Mouse (Mus musculus) neural tube, embryonic 15.5 days (tissue): Measurements from ENCODE around the gene Zfp445. TPM values are rescaled to one million over a fixed set of nuclear protein-coding genes. Genes with fewer than 3 reads are reported as not detected.
A peak's percentile ranks its signal among the peaks of the same experiment; 100 is the strongest.

Experiments used
- ATAC-seq: fragments of 200-750 bp; cut with Nextera tagmentation; 2 replicates; pipeline ENCODE4 v1.8.0; 2017; ENCODE audit warnings: mild to moderate bottlenecking, moderate TSS enrichment, moderate library complexity; ENCODE audit not compliant: low FRiP score
- H3K27ac ChIP-seq: fragments of 300-500 bp; sonication (generic); replicated peaks from 2 replicates; pipeline ENCODE4 v1.5.1; 2015; ENCODE audit warnings: mild to moderate bottlenecking, inconsistent platforms
- H3K27me3 ChIP-seq: fragments of 300-500 bp; sonication (generic); replicated peaks from 2 replicates; pipeline ENCODE4 v1.6.1; 2015; ENCODE audit warnings: inconsistent platforms
- H3K36me3 ChIP-seq: fragments of 300-500 bp; sonication (generic); 2 replicates; pipeline ENCODE4 v1.6.1; 2015; ENCODE audit warnings: inconsistent platforms
- H3K4me1 ChIP-seq: fragments of 300-500 bp; sonication (generic); 2 replicates; pipeline ENCODE4 v1.6.1; 2015; ENCODE audit warnings: inconsistent platforms
- H3K4me2 ChIP-seq: fragments of 300-500 bp; sonication (generic); 2 replicates; pipeline ENCODE4 v1.6.1; 2015; ENCODE audit warnings: inconsistent platforms, mild to moderate bottlenecking, moderate library complexity
- H3K4me3 ChIP-seq: fragments of 300-500 bp; sonication (generic); replicated peaks from 2 replicates; pipeline ENCODE4 v1.5.1; 2015; ENCODE audit warnings: mild to moderate bottlenecking, inconsistent platforms
- H3K9ac ChIP-seq: fragments of 300-500 bp; sonication (generic); replicated peaks from 2 replicates; pipeline ENCODE4 v1.6.1; 2015; ENCODE audit warnings: mild to moderate bottlenecking, inconsistent platforms
- H3K9me3 ChIP-seq: fragments of 300-500 bp; sonication (generic); replicated peaks from 2 replicates; pipeline ENCODE4 v1.6.1; 2016; ENCODE audit warnings: inconsistent platforms
- WGBS: fragments of 180-500 bp; shearing (Covaris S2); methylation state at CpG from one replicate; pipeline ENCODE4 v1.1.7; 2015; ENCODE audit warnings: mixed read lengths; 5-methylcytosine and 5-hydroxymethylcytosine counted together
- polyA plus RNA-seq: library from polyadenylated mRNA; unstranded; fragments of >200 nt; fragmentation: Nextera tagmentation; extraction: Ambion mirVana; gene quantifications from 2 replicates; pipeline ENCODE4 v1.2.1, GENCODE M21; 2015

Gene Zfp445
- polyA plus RNA-seq, 1 experiment from 2014 or later = 96.7 TPM

DNA sequence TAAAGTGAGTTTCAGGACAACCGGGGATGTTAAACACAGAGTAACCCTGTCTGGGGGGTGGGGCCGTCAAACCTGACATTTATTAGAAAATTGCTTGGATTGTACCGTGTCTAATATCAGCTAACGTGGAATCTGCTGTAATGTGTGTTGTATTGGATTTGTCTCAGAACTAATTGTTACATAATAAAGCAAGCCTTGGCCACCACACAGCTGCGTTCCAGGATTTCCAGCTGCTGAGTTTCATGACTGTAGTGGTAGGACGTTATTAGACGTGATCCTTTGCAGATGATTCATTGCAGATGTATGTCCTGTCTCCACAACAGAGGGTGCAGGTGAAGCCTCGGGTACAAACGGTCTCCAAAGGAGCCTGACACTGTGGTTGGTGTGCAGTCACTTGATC is 29.7 kb downstream of the Zfp445 start:
- Histone ChIP-seq H3K9ac (no peak overlapping the region), H3K4me2 (no peak overlapping the region), H3K27me3 (no peaks in the 10 kb centered on the region), H3K4me3 (no peak overlapping the region), H3K9me3 (no peaks in the 10 kb centered on the region), H3K27ac (peak overlapping the region; percentile 56), H3K4me1 (peaks cover 10% of the 10 kb centered on the region), H3K36me3 (peaks cover 25% of the 10 kb centered on the region)
- ATAC-seq = no peak; the same call in 1 of the 2 replicates
- WGBS = 56% methylated on average over 9 of the region's 9 CpGs

DNA sequence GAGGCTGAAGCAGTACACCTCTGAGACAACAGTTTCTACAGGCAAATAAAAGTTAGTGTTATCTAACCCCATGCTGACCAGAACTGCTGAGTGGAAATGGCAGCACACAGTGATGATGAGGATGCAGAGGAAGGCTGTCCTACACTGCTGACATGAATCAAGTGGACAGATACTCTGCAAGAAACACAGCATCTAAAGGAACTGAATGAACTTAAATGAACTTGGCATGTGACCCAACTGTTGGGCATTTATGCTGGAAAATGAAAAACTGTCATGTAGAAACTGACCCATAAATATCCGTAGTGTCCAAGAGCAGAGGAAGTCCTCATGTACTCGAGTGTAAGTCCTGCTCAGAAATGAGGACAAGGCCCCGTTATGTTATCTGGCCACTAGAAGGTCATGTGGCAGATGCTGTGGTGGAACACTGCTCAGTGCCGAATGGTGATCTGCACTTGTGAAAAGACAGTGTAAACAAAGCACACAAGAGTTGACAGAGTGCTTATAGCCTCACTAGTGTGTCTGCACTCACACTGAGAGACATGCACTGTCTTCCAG is 35.9 kb downstream of the Zfp445 start:
- no peak overlapping the region for H3K4me3 ChIP-seq
- H3K9me3 ChIP-seq = no peaks in the 10 kb centered on the region
- H3K9ac ChIP-seq = no peak overlapping the region
- no peaks in the 10 kb centered on the region for H3K4me1 ChIP-seq
- peaks cover 47% of the 10 kb centered on the region for H3K36me3 ChIP-seq
- no peaks in the 10 kb centered on the region for H3K27me3 ChIP-seq
- no peak overlapping the region for H3K27ac ChIP-seq
- WGBS = 91% methylated on average over 4 of the region's 4 CpGs
- no peak for ATAC-seq
- no peak overlapping the region for H3K4me2 ChIP-seq

DNA sequence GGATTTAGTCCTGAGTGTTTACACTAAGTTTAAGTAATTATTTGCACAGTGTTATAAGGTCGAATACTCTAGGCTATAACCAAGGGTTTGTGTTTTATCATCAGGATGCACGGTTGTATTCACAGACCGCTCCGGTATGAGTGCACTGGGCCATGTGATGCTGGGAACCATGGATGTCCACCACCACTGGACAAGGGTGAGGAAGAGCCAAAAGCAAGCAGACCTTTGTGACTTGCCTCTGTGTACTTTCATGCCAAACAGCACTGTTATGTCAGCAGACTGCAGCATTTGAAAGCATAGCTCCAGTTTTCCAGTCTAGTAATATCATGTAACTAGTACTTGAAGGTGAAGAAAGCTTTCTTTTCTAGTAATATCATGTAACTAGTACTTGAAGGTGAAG is 39.1 kb downstream of the Zfp445 start:
- 93% methylated on average over 4 of the region's 4 CpGs for WGBS
- peaks cover 56% of the 10 kb centered on the region for H3K36me3 ChIP-seq
- no peak for ATAC-seq
- no peaks in the 10 kb centered on the region for H3K9me3 ChIP-seq
- H3K4me3 ChIP-seq = no peak overlapping the region
- H3K27me3 ChIP-seq = no peaks in the 10 kb centered on the region
- no peaks in the 10 kb centered on the region for H3K4me1 ChIP-seq
- H3K4me2 ChIP-seq = no peak overlapping the region
- H3K27ac ChIP-seq = no peak overlapping the region
- no peak overlapping the region for H3K9ac ChIP-seq

DNA sequence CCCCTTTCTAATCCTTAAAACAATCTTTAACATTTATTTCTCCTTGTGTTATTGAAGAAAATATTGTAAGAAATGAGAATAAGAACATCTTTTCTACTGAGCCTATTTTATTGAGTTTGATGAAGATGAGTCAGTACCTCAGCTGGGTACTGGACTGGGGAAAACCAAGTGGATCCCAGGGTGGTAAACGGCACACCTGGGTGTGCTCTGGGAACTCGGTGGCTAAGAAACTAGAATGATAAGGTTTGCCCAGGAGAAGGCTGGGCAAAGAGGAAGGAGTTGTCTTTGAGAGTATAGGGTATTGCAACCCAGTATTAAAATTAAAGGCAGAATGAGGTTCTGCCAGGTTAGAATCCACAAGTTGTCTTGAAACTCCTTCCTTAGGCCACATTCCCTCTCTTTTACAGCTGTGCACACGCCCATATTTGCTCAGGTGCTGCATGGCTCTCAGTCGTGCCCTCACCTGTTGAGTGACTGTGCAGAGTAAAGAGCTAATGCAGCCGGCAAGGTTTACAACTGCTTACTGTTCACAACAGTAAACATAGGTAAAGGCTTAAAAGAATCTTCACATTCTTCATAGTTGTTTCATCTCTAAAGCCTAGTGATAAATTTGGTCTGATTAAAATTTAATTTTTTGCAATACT is 42.3 kb downstream of the Zfp445 start:
- Histone ChIP-seq H3K27ac (no peak overlapping the region), H3K4me1 (no peaks in the 10 kb centered on the region), H3K4me3 (no peak overlapping the region), H3K36me3 (peaks cover 72% of the 10 kb centered on the region), H3K9ac (no peak overlapping the region), H3K4me2 (no peak overlapping the region), H3K9me3 (no peaks in the 10 kb centered on the region), H3K27me3 (no peaks in the 10 kb centered on the region)
- no peak for ATAC-seq
- WGBS = 86% methylated on average over 5 of the region's 5 CpGs

DNA sequence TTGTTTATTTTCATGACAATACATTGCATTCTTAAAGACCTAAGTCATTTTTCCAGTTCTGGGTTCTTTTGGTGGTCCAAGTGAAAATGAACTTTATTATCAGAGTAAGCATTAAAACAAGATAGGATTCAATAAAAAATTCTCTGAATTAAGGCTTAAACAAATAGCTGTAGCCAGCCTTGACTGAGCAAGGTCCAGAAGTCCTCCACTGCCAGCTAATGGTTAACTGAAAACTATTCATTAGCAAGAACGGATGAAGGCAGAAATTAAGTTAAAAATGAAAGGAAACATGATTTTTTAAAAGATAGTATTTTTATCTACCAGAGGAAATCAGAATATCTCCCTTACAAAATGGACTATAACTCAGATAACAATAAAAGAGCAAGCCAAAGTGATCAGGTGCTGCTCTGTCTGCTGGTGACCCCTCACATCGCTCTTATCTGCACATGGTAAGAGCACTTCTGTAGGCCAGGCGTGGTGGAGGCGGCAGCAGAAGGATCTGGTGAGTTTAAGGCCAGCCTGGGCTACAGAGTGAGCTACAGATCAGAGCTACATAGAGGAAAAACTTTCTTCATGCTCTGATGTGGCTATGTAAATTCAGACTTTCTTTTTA is 50.5 kb downstream of the Zfp445 start:
- Histone ChIP-seq H3K4me2 (no peak overlapping the region), H3K36me3 (peaks cover 66% of the 10 kb centered on the region), H3K9ac (no peak overlapping the region), H3K27ac (no peak overlapping the region), H3K4me3 (no peak overlapping the region), H3K9me3 (no peaks in the 10 kb centered on the region), H3K4me1 (no peaks in the 10 kb centered on the region), H3K27me3 (no peaks in the 10 kb centered on the region)
- 89% methylated on average over 4 of the region's 4 CpGs for WGBS
- no peak for ATAC-seq

DNA sequence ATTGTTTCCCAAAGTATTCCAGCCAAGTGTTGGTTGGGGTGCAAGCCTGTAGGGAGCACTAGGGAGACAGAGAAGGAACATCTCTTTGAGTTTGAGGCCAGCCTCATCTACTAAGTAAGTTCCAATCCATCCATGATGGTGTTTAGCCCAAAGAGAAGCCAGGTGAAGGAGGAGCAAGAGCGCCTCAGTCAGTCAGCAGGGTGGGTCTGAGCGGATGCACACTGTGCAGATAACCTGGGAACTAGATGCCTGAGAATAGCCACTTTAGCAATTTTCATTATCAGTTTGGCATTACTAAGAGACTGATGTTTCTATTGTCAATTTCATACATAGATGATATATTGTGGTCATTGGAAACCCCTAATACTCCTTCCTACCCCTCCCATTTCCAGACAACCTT is 51.0 kb downstream of the Zfp445 start:
- H3K36me3 ChIP-seq = peaks cover 60% of the 10 kb centered on the region
- no peak overlapping the region for H3K9ac ChIP-seq
- WGBS = 96% methylated on average over 2 of the region's 2 CpGs
- no peaks in the 10 kb centered on the region for H3K27me3 ChIP-seq
- ATAC-seq = no peak
- no peak overlapping the region for H3K27ac ChIP-seq
- H3K4me2 ChIP-seq = no peak overlapping the region
- no peak overlapping the region for H3K4me3 ChIP-seq
- H3K4me1 ChIP-seq = no peaks in the 10 kb centered on the region
- H3K9me3 ChIP-seq = no peaks in the 10 kb centered on the region

DNA sequence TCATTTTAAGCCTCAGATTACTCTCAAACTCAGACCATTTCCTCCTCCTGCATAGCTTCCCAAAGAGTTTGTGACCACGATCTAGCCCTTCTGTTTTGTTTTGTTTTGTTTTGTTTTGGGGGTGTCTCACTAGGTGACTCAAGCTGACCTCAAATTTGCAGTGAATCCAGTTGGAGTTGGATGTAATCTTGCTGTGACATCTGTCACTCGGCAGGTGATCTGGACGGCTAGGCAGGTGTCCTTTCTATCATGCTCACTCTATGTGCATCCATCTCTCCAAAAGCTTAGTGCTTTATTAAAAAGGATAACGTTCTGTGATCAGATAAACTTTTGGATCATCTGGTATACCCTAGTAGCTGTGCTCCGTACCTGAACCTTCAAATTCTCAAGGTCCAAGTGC is 53.4 kb downstream of the Zfp445 start:
- Histone ChIP-seq H3K27me3 (no peaks in the 10 kb centered on the region), H3K4me3 (no peak overlapping the region), H3K9ac (no peak overlapping the region), H3K27ac (no peak overlapping the region), H3K36me3 (peaks cover 47% of the 10 kb centered on the region), H3K9me3 (no peaks in the 10 kb centered on the region), H3K4me1 (no peaks in the 10 kb centered on the region), H3K4me2 (no peak overlapping the region)
- WGBS = 94% methylated on average over 5 of the region's 5 CpGs
- no peak for ATAC-seq

DNA sequence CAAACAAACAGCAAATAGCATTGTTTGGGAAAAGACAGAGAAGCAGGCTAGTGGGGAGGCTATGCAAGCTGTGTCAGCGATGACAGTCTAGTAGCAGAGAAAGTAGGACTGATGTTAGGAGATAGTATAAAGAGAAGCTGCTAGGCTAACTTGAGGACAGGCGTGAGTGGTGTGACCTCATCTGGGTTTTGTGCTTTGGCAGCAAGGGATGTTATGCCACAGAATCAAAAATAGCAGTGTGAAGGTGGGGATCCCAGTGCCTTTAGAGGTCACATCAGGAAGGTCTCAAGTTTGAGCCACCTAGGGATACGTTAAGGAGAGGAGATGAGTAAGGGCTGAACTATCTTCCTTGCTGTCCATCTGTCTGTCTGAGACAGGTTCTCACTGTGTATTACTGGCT is 55.6 kb downstream of the Zfp445 start:
- ATAC-seq = no peak
- H3K4me1 ChIP-seq = peaks cover 12% of the 10 kb centered on the region
- H3K27ac ChIP-seq = no peak overlapping the region
- H3K36me3 ChIP-seq = peaks cover 35% of the 10 kb centered on the region
- 91% methylated on average over 3 of the region's 3 CpGs for WGBS
- H3K9me3 ChIP-seq = no peaks in the 10 kb centered on the region
- H3K4me3 ChIP-seq = no peak overlapping the region
- no peaks in the 10 kb centered on the region for H3K27me3 ChIP-seq
- H3K9ac ChIP-seq = no peak overlapping the region
- H3K4me2 ChIP-seq = no peak overlapping the region

DNA sequence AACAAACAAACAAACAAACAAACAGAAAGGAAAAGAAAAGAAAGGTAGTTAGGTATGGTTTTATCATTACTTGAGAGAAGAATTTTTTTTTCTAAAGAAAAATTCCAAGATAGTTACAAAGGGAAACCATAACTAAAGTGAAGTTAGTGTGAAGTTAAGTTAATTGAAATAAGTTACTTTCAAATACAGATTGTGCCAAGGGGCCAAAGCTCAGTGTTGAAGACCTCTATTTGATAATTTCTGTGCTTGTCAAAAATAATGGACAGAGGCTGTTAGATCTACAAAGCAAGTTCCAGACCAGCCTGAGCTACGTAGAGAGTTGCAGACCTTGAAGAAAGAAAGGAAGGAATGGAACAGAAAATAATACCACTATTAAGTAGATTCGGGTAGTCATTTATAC is 58.6 kb downstream of the Zfp445 start:
- no peak overlapping the region for H3K9ac ChIP-seq
- no peaks in the 10 kb centered on the region for H3K27me3 ChIP-seq
- WGBS = 98% methylated on average over 2 of the region's 2 CpGs
- H3K4me1 ChIP-seq = peaks cover 17% of the 10 kb centered on the region
- no peak overlapping the region for H3K4me2 ChIP-seq
- no peaks in the 10 kb centered on the region for H3K9me3 ChIP-seq
- H3K4me3 ChIP-seq = no peak overlapping the region
- H3K36me3 ChIP-seq = peaks cover 14% of the 10 kb centered on the region
- ATAC-seq = no peak
- no peak overlapping the region for H3K27ac ChIP-seq

DNA sequence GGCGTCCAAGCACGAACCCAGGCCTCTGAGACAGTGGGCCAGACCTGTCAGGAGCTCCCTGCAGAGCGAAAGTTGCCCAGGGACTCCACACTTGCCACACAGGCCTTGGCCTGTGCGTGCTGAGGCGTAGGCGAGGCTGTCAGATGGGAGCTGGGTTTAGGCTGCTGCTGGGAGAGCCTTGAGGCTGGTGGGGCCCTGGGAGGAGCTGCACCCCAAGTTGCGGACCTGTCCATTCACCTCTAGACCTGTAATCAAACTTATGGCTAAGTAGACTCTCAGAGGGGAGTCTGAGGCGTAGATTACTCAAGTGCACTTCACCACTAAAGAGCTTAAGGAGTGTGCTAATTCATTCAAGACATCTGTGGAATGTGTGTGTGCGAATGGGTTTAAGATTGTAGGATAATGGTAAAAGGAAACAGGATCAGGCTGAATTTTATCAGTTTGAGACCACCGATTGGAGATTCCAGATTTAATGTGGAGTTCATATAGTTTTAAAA is 59.9 kb downstream of the Zfp445 start:
- ATAC-seq = no peak; the same call in 1 of the 2 replicates
- Histone ChIP-seq H3K9ac (peak overlapping the region; percentile 94), H3K9me3 (no peaks in the 10 kb centered on the region), H3K36me3 (peaks cover 3% of the 10 kb centered on the region), H3K4me3 (peak overlapping the region; percentile 78), H3K27me3 (no peaks in the 10 kb centered on the region), H3K4me1 (peaks cover 17% of the 10 kb centered on the region), H3K4me2 (peak overlapping the region; percentile 89), H3K27ac (peak overlapping the region; percentile 96)
- 15% methylated on average over 10 of the region's 10 CpGs for WGBS

DNA sequence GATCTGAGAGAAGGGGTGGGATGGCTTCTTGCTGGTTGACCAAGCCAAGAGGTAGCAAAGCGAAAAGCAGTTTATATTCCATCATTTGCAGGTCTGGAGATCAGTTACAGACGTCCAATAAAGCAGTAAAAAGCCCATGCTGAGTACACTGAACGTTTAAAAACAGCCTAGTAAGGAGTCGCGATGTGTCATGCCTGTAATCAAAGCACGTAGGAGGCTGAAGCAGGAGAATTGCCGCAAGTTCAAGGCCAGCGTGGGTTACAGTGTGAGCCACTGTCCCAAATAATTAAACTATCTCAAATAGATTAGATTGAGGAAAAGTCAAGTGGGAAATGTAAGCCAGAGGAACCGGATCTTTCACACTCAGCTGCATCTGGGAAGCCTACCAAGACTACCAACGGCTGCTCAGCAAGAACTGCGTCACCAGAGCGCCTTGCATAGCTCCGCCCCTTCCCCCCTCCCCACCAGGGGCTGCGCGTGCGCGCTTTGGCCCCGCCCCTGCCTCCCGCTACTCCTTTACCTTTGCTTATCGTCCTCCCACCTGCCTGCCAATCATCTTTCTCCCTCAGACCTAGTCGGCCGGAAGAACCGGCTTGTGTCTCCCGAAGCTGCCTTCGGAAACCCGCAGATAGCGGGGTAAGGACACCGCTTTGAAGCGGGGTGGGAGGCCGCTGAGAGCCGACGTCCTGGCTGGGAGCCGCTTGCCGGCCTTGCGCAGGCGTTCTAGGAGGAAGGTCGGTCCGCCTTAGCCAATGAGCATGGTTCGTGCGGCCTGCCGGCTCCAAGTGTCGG is 60.6 kb downstream of the Zfp445 start, which contains the start of gene Tcaim:
Tcaim (plus strand) TSS at position 487 of the 792 bp plus-strand sequence.
- peak; percentile 99 for ATAC-seq
- H3K9me3 ChIP-seq = no peaks in the 10 kb centered on the region
- H3K4me3 ChIP-seq = peak within 1 kb of the TSS; percentile 78
- no peaks in the 10 kb centered on the region for H3K27me3 ChIP-seq
- H3K36me3 ChIP-seq = no peaks in the 10 kb centered on the region
- peak within 1 kb of the TSS; percentile 89 for H3K4me2 ChIP-seq
- 6% methylated on average over 42 of the region's 42 CpGs for WGBS
- peaks cover 17% of the 10 kb centered on the region for H3K4me1 ChIP-seq
- H3K27ac ChIP-seq = peak within 1 kb of the TSS; percentile 96
- peak within 1 kb of the TSS; percentile 94 for H3K9ac ChIP-seq
